Mouse (Mus musculus): Measurements from ENCODE around the gene Slc31a2. TPM values are rescaled to one million over a fixed set of nuclear protein-coding genes. Genes with fewer than 3 reads are reported as not detected.

The Slc31a2 gene
- polyA plus RNA-seq, 2 experiments from 2014 or later, result 7.0 to 9.7 TPM

DNA sequence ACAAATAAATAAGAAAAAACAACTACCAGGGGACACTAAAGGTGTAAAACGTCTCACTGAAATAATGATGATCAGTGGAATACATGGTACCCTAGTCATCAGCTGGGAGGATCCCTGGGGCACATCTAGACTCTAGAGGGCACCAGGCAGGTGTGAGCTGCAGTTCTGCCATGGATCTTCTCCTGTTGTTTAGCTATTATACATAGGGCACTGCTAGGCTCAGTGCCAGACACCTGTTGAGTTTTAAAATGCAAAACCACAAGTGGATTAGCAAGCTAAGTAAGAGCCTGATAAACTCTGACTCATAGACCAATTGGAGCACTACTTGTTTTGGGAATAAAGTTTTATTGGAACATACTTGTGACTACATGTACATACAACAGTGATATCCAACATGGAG lies 55.9 kb downstream of the Slc31a2 start:
- ATAC-seq, result no peak

DNA sequence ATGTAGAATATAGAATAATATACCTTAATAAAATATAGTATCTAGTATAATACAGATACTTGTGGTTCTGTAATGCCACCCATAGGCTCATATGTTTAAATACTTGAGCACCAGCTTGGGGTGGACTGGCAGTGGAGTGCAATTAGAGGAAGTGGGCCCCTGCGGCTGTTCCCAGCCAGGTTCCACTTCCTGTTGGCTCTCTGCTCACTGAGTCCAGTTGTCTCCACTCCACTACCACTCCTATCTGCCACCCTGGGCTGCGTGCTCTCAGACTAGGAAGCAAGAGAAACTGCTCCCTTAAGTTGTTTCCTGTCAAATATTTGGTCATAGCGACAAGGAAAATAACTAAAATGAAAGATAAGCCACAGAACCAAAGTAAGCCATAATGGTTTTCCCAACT lies 60.3 kb downstream of the Slc31a2 start:
- no peak for ATAC-seq

DNA sequence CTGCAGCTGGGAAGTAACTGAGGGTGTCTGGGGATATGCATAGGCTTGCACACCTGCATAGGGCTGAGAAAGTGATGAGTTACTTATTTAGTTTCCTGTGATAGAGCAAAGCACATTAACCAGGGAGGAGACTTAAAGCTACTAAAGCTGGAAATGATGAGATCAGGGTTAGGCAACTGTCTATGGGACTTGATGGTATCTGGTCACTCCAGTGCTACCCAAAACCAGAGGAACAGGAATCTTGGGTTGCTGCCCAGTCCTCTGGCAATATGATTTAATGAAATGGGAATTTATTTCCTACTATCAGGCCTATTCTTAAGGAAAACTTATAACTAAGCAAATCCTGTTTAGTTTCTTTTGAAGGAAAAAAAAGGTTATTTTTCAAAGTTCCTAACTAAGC lies 63.7 kb downstream of the Slc31a2 start:
- no peak for ATAC-seq

DNA sequence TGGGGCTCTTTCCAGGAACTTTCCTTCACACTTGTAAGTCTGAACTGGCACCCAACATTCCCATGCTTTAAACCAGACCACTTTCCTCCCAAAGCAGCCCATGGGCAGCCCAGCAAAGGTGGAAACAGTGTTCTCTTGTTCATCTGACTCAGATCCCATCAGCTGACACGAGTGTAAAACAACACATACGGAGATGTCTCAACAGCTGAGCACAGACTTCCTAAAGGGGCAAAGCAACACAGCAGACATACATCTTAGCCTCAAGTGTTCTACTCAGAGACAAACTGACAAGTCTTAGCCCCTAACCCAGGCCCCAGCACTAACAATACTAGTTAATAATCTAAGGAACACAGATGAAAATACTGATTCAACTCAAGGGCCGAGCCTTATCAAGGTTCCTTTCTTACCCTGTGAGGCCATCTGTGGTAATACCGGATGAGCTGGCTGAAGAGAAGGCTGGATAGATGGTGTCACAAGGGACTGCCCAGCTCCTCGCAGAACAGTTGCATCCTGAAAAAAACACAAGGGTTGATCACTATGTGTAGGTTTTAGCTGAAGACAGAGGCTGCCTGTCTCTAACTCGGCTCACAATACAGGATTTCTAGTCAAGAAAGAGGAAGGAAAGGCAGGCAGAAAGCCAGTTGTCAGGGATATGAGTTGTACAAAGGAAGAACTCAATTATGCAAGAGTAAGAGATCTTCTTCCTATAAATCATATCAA lies 66.7 kb downstream of the Slc31a2 start:
- no peak for ATAC-seq

DNA sequence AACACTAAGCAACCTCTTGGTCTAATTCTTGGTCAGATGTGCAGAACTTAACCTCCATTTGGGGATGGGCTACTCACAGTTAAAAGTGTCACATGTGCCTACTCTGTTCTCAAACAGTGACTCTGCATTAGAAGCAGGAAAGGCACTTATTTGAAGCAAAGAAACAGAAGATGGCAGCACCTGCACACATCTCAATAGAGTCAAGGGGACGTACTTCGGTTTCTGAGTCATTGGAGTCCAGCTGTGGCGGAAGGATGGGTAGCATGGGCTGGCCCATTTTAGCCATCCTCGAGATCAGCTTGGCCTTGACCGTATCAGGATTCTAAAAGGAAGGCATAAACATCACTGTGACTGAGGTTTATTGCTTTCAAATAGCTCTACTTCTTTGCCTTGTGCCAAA lies 69.6 kb downstream of the Slc31a2 start:
- ATAC-seq, result no peak

DNA sequence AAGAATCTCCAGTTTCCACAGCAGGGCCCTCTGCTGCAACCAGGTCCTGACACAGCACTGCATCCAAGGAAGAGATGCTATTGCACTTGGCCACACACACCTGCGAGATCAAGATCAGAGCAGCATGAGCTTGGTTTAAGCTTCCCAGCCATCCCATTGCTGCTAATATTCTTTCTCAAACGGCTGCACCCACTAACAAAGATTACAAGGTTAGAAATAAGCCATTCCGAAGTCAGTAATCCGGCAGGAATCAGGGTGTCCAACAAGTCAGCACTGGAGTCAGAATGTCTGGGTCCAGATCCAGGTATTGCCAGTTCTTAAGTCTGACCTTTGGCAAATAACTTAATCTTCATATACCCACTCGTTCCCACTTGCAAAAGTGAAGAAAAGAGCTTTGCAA lies 76.2 kb downstream of the Slc31a2 start:
- no peak for ATAC-seq

DNA sequence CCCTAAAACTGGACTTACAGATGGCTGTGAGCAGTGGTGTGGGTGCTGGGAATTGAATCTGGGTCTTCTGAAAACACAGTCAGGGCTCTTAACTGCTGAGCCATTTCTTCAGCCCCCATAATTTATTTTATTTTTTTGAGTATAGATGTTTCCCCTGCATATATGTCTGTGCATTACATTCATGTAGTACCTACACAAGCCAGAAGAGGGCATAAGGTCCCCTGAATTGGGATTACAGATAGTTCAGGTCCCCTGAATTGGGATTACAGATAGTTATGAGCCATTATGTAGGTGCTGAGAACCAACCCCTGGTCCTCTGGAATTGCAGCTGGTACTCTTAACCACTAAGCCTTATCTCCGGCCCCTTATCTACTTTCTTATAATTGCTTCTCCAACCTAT lies 81.6 kb downstream of the Slc31a2 start:
- no peak for ATAC-seq

DNA sequence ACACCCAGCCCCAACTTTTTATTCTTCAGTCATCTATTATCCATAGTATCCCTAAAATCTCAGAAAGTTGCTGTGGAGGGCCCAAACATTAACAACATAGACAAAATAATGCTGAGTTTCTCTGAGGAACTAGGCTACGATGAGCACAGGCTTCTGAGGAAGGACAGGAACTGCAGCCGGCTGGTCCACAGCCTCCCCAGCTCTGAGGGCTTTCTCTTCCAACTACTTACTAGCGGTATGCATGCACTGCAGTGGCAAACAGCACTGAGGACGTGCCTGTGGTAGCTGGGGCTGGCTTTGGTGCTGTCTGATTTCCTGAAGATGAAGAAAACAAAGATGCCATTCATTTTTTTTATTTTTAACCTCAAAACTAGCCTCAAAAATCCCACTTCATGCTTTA lies 83.5 kb downstream of the Slc31a2 start:
- ATAC-seq, result no peak

DNA sequence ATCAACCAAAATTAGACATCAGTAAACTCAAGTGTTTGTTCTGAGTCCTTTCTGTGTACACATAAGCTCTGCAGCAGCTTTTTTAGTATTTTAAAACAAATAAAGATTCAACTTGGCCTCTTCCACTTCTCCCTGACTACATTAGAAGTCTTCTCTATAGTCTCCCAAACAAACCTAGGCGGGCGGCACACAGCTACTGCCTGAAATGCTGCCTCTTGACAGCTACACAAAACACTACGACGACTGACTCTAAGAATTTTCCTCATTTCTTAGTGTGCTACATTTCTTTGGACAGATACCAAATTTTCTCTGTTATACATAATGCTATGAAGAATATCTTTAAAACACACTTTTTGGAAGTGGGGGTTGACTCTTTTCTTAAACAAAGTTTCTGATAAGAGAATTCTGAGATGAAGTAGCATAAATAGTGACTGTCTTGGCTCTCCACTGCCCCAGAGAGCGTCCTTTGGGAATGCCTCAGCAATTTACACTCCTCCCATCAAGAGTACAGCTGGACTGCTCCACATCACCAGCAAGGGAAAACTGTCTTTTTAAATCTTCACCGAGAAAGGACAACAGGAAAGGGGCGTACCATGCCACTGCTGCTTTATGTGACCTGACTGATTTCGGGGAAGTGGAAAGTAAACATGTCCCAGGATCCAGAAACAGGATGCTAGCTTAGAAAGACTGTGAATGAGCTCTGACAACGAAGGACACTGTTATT lies 85.4 kb downstream of the Slc31a2 start:
- ATAC-seq, result no peak

Other genes with a start within 250 kb of the Slc31a2 start
- gene Mup20, start 208.4 kb upstream of the Slc31a2 start, polyA plus RNA-seq (2017; shearing (Covaris generic)), result not detected
- gene Mup3, start 175.2 kb upstream of the Slc31a2 start, polyA plus RNA-seq (2017; shearing (Covaris generic)), result not detected
- not detected for gene Mup21, start 111.7 kb upstream of the Slc31a2 start, polyA plus RNA-seq (2017; shearing (Covaris generic))
- gene Zfp37, start 31.5 kb upstream of the Slc31a2 start, polyA plus RNA-seq (2017; shearing (Covaris generic)), result not detected
- 10 to 100 TPM; 36.9 to 38.3 TPM for gene Fkbp15, start 98.0 kb downstream of the Slc31a2 start, polyA plus RNA-seq (2017; shearing (Covaris generic))
- gene Slc31a1, start 98.2 kb downstream of the Slc31a2 start, polyA plus RNA-seq (2017; shearing (Covaris generic)), result 10 to 100 TPM in 1 of 2 experiments, 1 to 10 TPM in 1; 9.7 to 11.0 TPM
- gene Cdc26, start 146.1 kb downstream of the Slc31a2 start, polyA plus RNA-seq (2017; shearing (Covaris generic)), result 10 to 100 TPM; 66.2 to 78.3 TPM
- 10 to 100 TPM; 16.4 to 17.5 TPM for gene Prpf4, start 146.2 kb downstream of the Slc31a2 start, polyA plus RNA-seq (2017; shearing (Covaris generic))
- under 1 TPM in 1 of 2 experiments, not detected in 1; 0.44 TPM for gene Rnf183, start 172.7 kb downstream of the Slc31a2 start, polyA plus RNA-seq (2017; shearing (Covaris generic))
- under 1 TPM in 1 of 2 experiments, not detected in 1; 0.33 TPM for gene Wdr31, start 208.3 kb downstream of the Slc31a2 start, polyA plus RNA-seq (2017; shearing (Covaris generic))
- gene Bspry, start 217.5 kb downstream of the Slc31a2 start, polyA plus RNA-seq (2017; shearing (Covaris generic)), result 1 to 10 TPM; 1.0 to 2.1 TPM
- 1 to 10 TPM; 1.1 to 2.4 TPM for gene Hdhd3, start 240.9 kb downstream of the Slc31a2 start, polyA plus RNA-seq (2017; shearing (Covaris generic))

All from activated CD4-positive, CD25-positive, alpha-beta regulatory T cell, adult 4 months (primary cell).